Mouse (Mus musculus): Measurements from ENCODE around the gene Ppp3r1. TPM values are rescaled to one million over a fixed set of nuclear protein-coding genes. Genes with fewer than 3 reads are reported as not detected.

Ppp3r1 gene
- total and polyA plus RNA-seq, 2 experiments from 2014 or later, result 37.2 to 78.5 TPM

DNA sequence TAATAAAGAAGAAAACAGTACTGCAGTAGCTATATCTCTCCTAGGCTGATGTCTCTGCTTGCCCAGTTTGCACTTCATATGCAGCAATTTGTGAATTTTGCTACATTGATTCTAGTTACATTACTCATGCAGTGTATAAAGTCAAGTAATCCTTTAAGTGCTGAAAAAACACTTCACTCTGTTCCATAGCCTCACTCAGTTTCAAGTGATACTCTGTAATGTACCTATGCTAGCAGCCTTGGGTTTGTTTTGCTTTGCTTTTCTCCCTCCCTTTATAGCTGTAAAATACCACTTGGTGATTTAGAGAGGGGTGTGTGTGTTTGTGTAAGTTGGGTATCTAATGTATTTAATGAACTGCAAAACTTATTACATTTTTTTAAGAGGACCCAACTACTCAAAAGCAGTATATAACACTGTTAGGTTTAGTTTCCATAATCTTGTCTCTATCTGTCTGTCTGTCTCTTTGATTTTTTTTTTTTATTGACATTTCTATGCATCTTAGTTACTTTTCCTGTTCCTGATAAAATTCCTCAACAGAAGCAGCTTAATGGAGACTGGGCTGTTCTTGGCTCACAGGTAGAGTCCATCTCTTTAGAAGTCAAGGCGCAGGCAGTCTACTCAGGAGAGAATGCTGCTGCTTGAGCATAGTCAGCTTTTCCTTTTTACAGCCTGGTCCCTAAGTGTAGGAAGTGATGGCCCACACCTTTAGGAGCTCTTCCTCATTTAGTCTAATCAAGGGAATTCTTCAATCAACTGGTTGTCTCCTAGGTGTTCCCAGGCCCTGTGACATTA is 12.1 kb downstream of the Ppp3r1 start:
- Histone ChIP-seq H3K4me3 (ENCODE audit: low read depth, low read length) (no peak overlapping the region), H3K4me1 (ENCODE audit: control insufficient read depth, insufficient read depth) (peaks cover 12% of the 10 kb centered on the region; the same call in 1 of the 2 replicates), H3K9ac (replicated peaks; ENCODE audit: low read depth, low read length) (no peak overlapping the region), H3K36me3 (replicated peaks; ENCODE audit: control insufficient read depth, insufficient read depth, low read length) (no peaks in the 10 kb centered on the region; the same call in 1 of the 2 replicates), H3K27me3 (ENCODE audit: control insufficient read depth, insufficient read depth, low read length) (no peaks in the 10 kb centered on the region), H3K9me3 (replicated peaks; ENCODE audit: control insufficient read depth, low read length) (no peaks in the 10 kb centered on the region), H3K27ac (ENCODE audit: low read depth) (no peak overlapping the region), H3K4me2 (ENCODE audit: low read depth, low read length) (no peak overlapping the region)
- DNase-seq (ENCODE audit: low spot score) (no peak), ATAC-seq (ENCODE audit: insufficient read depth, low read depth) (no peak)
- WGBS, result 88% methylated on average over 1 of the region's 1 CpGs
- TF ChIP-seq EP300 (IDR thresholded peaks at IDR 0.05; ENCODE audit: low read depth) (no peak), CTCF (IDR thresholded peaks at IDR 0.05; ENCODE audit: low read depth) (no peak)

- Histone ChIP-seq H3K4me3 (ENCODE audit: low read depth, low read length) (no peak overlapping the region), H3K4me2 (ENCODE audit: low read depth, low read length) (no peak overlapping the region), H3K9me3 (replicated peaks; ENCODE audit: control insufficient read depth, low read length) (no peaks in the 10 kb centered on the region), H3K9ac (replicated peaks; ENCODE audit: low read depth, low read length) (no peak overlapping the region), H3K27me3 (ENCODE audit: control insufficient read depth, insufficient read depth, low read length) (no peaks in the 10 kb centered on the region), H3K27ac (ENCODE audit: low read depth) (no peak overlapping the region), H3K4me1 (ENCODE audit: control insufficient read depth, insufficient read depth) (peaks cover 12% of the 10 kb centered on the region; the same call in 1 of the 2 replicates), H3K36me3 (replicated peaks; ENCODE audit: control insufficient read depth, insufficient read depth, low read length) (no peaks in the 10 kb centered on the region)
- no peak for TF ChIP-seq CTCF (IDR thresholded peaks at IDR 0.05; ENCODE audit: low read depth)
- TF ChIP-seq EP300 (IDR thresholded peaks at IDR 0.05; ENCODE audit: low read depth), result no peak
- ATAC-seq (ENCODE audit: insufficient read depth, low read depth) (no peak), DNase-seq (ENCODE audit: low spot score) (no peak)
- WGBS, result 79% methylated on average over 4 of the region's 4 CpGs
Measured at GRCm38 (mm10) chr11:17172300-17172699, 13.2 kb downstream of the Ppp3r1 start.

DNA sequence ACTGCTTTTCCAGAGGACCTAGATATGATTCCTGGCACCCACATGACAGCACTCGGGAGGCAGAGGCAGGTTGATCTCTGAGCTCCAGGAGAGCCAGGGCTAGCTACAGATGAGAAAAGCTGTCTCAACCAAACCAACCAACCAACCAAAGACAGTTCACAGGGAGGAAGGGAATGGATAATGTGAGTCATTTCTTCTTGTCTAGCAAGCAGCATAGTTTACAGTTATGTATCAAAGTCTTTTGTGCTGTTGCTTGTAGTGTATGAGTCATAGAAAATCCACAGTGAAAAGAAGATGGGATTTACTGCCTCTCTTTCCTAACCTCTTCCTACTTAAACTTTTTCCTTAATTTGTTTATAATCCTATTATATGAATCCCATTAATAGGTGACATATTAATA is 17.6 kb downstream of the Ppp3r1 start:
- WGBS, result 93% methylated on average over 1 of the region's 1 CpGs
- no peak for ATAC-seq (ENCODE audit: insufficient read depth, low read depth)
- TF ChIP-seq EP300 (IDR thresholded peaks at IDR 0.05; ENCODE audit: low read depth) (no peak), CTCF (IDR thresholded peaks at IDR 0.05; ENCODE audit: low read depth) (no peak)

GRCm38 (mm10) chr11:17180753-17181152 is 21.7 kb downstream of the Ppp3r1 start:
- Histone ChIP-seq H3K4me3 (ENCODE audit: low read depth, low read length) (no peak overlapping the region), H3K4me2 (ENCODE audit: low read depth, low read length) (no peak overlapping the region), H3K36me3 (replicated peaks; ENCODE audit: control insufficient read depth, insufficient read depth, low read length) (no peaks in the 10 kb centered on the region), H3K27ac (ENCODE audit: low read depth) (no peak overlapping the region), H3K4me1 (ENCODE audit: control insufficient read depth, insufficient read depth) (no peaks in the 10 kb centered on the region), H3K27me3 (ENCODE audit: control insufficient read depth, insufficient read depth, low read length) (no peaks in the 10 kb centered on the region), H3K9ac (replicated peaks; ENCODE audit: low read depth, low read length) (no peak overlapping the region), H3K9me3 (replicated peaks; ENCODE audit: control insufficient read depth, low read length) (no peaks in the 10 kb centered on the region)
- TF ChIP-seq EP300 (IDR thresholded peaks at IDR 0.05; ENCODE audit: low read depth) (no peak), CTCF (IDR thresholded peaks at IDR 0.05; ENCODE audit: low read depth) (no peak)
- 68% methylated on average over 3 of the region's 3 CpGs for WGBS
- no peak for DNase-seq (ENCODE audit: low spot score)
- no peak for ATAC-seq (ENCODE audit: insufficient read depth, low read depth)

More for the DNA sequence above, 17.6 kb downstream of the Ppp3r1 start:
- Histone ChIP-seq H3K9ac (replicated peaks; ENCODE audit: low read depth, low read length) (no peak overlapping the region), H3K36me3 (replicated peaks; ENCODE audit: control insufficient read depth, insufficient read depth, low read length) (no peaks in the 10 kb centered on the region), H3K4me3 (ENCODE audit: low read depth, low read length) (no peak overlapping the region), H3K27ac (ENCODE audit: low read depth) (no peak overlapping the region), H3K9me3 (replicated peaks; ENCODE audit: control insufficient read depth, low read length) (no peaks in the 10 kb centered on the region), H3K4me2 (ENCODE audit: low read depth, low read length) (no peak overlapping the region), H3K4me1 (ENCODE audit: control insufficient read depth, insufficient read depth) (0 out of 2 replicates have a peak, but pooled peaks cover 6% of the 10 kb centered on the region), H3K27me3 (ENCODE audit: control insufficient read depth, insufficient read depth, low read length) (no peaks in the 10 kb centered on the region)
- no peak for DNase-seq (ENCODE audit: low spot score)

GRCm38 (mm10) chr11:17181807-17182206 is 22.7 kb downstream of the Ppp3r1 start, which contains the start of gene Wdr92:
Gene Wdr92 (plus strand): TSS chr11:17182107.
- ATAC-seq (ENCODE audit: insufficient read depth, low read depth) (no peak), DNase-seq (ENCODE audit: low spot score) (no peak)
- no peaks in the 10 kb centered on the region for H3K36me3 ChIP-seq (replicated peaks; ENCODE audit: control insufficient read depth, insufficient read depth, low read length)
- no peak within 1 kb of the TSS for H3K27ac ChIP-seq (ENCODE audit: low read depth)
- no peak within 1 kb of the TSS for H3K9ac ChIP-seq (replicated peaks; ENCODE audit: low read depth, low read length)
- 82% methylated on average over 3 of the region's 3 CpGs for WGBS
- H3K4me1 ChIP-seq (ENCODE audit: control insufficient read depth, insufficient read depth), result no peaks in the 10 kb centered on the region
- no peak within 1 kb of the TSS for H3K4me3 ChIP-seq (ENCODE audit: low read depth, low read length)
- H3K4me2 ChIP-seq (ENCODE audit: low read depth, low read length), result no peak within 1 kb of the TSS
- no peaks in the 10 kb centered on the region for H3K9me3 ChIP-seq (replicated peaks; ENCODE audit: control insufficient read depth, low read length)
- TF ChIP-seq EP300 (IDR thresholded peaks at IDR 0.05; ENCODE audit: low read depth) (no peak), CTCF (IDR thresholded peaks at IDR 0.05; ENCODE audit: low read depth) (no peak)
- H3K27me3 ChIP-seq (ENCODE audit: control insufficient read depth, insufficient read depth, low read length), result no peaks in the 10 kb centered on the region
